Mouse (Mus musculus): ENCODE measurements around the gene Gm5089. TPM values are rescaled to one million over a fixed set of nuclear protein-coding genes. Genes with fewer than 3 reads are reported as not detected.
A peak's percentile ranks its signal among the peaks of the same experiment; 100 is the strongest.

The Gm5089 gene
- polyA plus RNA-seq, 1 experiment from 2014 or later: not detected

GRCm38 (mm10) chr14:122474041-122474890, 23.4 kb upstream of the Gm5089 start:
- H3K36me3 ChIP-seq (ENCODE audit: control insufficient read depth, insufficient read depth, low read length): no peaks in the 10 kb centered on the region

GRCm38 (mm10) chr14:122473211-122473751, 22.4 kb upstream of the Gm5089 start:
- H3K4me2 ChIP-seq (ENCODE audit: low read depth, low read length): no peak overlapping the region
- no peaks in the 10 kb centered on the region for H3K9me3 ChIP-seq (ENCODE audit: control insufficient read depth, low read length)
- H3K4me3 ChIP-seq (ENCODE audit: low read length): no peak overlapping the region
- ATAC-seq (ENCODE audit: low read depth): no peak
- no peak overlapping the region for H3K9ac ChIP-seq (ENCODE audit: low read length)
- H3K36me3 ChIP-seq (ENCODE audit: control insufficient read depth, insufficient read depth, low read length): no peaks in the 10 kb centered on the region
- under 1% methylated on average over 17 of the region's 17 CpGs for WGBS
- H3K4me1 ChIP-seq (replicated peaks; ENCODE audit: control insufficient read depth, insufficient read depth, low read length): peaks cover 17% of the 10 kb centered on the region
- no peak overlapping the region for H3K27ac ChIP-seq (ENCODE audit: low read length)
- H3K27me3 ChIP-seq (ENCODE audit: control insufficient read depth, insufficient read depth, low read depth, low read length): peaks cover 88% of the 10 kb centered on the region

More at GRCm38 (mm10) chr14:122474041-122474890, 23.4 kb upstream of the Gm5089 start:
- Histone ChIP-seq H3K9me3 (ENCODE audit: control insufficient read depth, low read length) (no peaks in the 10 kb centered on the region), H3K4me2 (ENCODE audit: low read depth, low read length) (peak overlapping the region; percentile 65), H3K9ac (ENCODE audit: low read length) (no peak overlapping the region), H3K27ac (ENCODE audit: low read length) (no peak overlapping the region), H3K4me1 (replicated peaks; ENCODE audit: control insufficient read depth, insufficient read depth, low read length) (peaks cover 17% of the 10 kb centered on the region), H3K27me3 (ENCODE audit: control insufficient read depth, insufficient read depth, low read depth, low read length) (peaks cover 87% of the 10 kb centered on the region), H3K4me3 (ENCODE audit: low read length) (peak overlapping the region; percentile 43)
- peak; percentile 56 for ATAC-seq (ENCODE audit: low read depth)
- WGBS: under 1% methylated on average over 56 of the region's 57 CpGs

GRCm38 (mm10) chr14:122472647-122473046, 21.7 kb upstream of the Gm5089 start:
- WGBS: 1% methylated on average over 5 of the region's 5 CpGs
- Histone ChIP-seq H3K4me1 (replicated peaks; ENCODE audit: control insufficient read depth, insufficient read depth, low read length) (peaks cover 17% of the 10 kb centered on the region), H3K27ac (ENCODE audit: low read length) (no peak overlapping the region), H3K27me3 (ENCODE audit: control insufficient read depth, insufficient read depth, low read depth, low read length) (peaks cover 87% of the 10 kb centered on the region), H3K4me2 (ENCODE audit: low read depth, low read length) (no peak overlapping the region), H3K36me3 (ENCODE audit: control insufficient read depth, insufficient read depth, low read length) (no peaks in the 10 kb centered on the region), H3K9ac (ENCODE audit: low read length) (no peak overlapping the region), H3K9me3 (ENCODE audit: control insufficient read depth, low read length) (no peaks in the 10 kb centered on the region), H3K4me3 (ENCODE audit: low read length) (no peak overlapping the region)
- ATAC-seq (ENCODE audit: low read depth): no peak

- H3K36me3 ChIP-seq (ENCODE audit: control insufficient read depth, insufficient read depth, low read length): no peaks in the 10 kb centered on the region
- WGBS: 2% methylated on average over 13 of the region's 13 CpGs
- H3K27ac ChIP-seq (ENCODE audit: low read length): no peak overlapping the region
- H3K4me1 ChIP-seq (replicated peaks; ENCODE audit: control insufficient read depth, insufficient read depth, low read length): peaks cover 17% of the 10 kb centered on the region
- no peak for ATAC-seq (ENCODE audit: low read depth)
- H3K4me3 ChIP-seq (ENCODE audit: low read length): no peak overlapping the region
- H3K4me2 ChIP-seq (ENCODE audit: low read depth, low read length): no peak overlapping the region
- peaks cover 87% of the 10 kb centered on the region for H3K27me3 ChIP-seq (ENCODE audit: control insufficient read depth, insufficient read depth, low read depth, low read length)
- no peaks in the 10 kb centered on the region for H3K9me3 ChIP-seq (ENCODE audit: control insufficient read depth, low read length)
- H3K9ac ChIP-seq (ENCODE audit: low read length): no peak overlapping the region
Measured at GRCm38 (mm10) chr14:122472161-122472560, 21.2 kb upstream of the Gm5089 start.

- Histone ChIP-seq H3K9ac (ENCODE audit: low read length) (no peak overlapping the region), H3K27me3 (ENCODE audit: control insufficient read depth, insufficient read depth, low read depth, low read length) (peaks cover 91% of the 10 kb centered on the region), H3K4me1 (replicated peaks; ENCODE audit: control insufficient read depth, insufficient read depth, low read length) (peaks cover 17% of the 10 kb centered on the region), H3K36me3 (ENCODE audit: control insufficient read depth, insufficient read depth, low read length) (no peaks in the 10 kb centered on the region), H3K27ac (ENCODE audit: low read length) (no peak overlapping the region), H3K4me2 (ENCODE audit: low read depth, low read length) (no peak overlapping the region), H3K4me3 (ENCODE audit: low read length) (no peak overlapping the region), H3K9me3 (ENCODE audit: control insufficient read depth, low read length) (no peaks in the 10 kb centered on the region)
- WGBS: 13% methylated on average over 31 of the region's 31 CpGs
- ATAC-seq (ENCODE audit: low read depth): no peak
Measured at GRCm38 (mm10) chr14:122471449-122472085, 20.7 kb upstream of the Gm5089 start.

GRCm38 (mm10) chr14:122468971-122469755, 18.2 kb upstream of the Gm5089 start:
- 1% methylated on average over 28 of the region's 28 CpGs for WGBS

GRCm38 (mm10) chr14:122467926-122468841, 17.3 kb upstream of the Gm5089 start:
- Histone ChIP-seq H3K27me3 (ENCODE audit: control insufficient read depth, insufficient read depth, low read depth, low read length) (peaks cover 91% of the 10 kb centered on the region), H3K4me2 (ENCODE audit: low read depth, low read length) (no peak overlapping the region), H3K9ac (ENCODE audit: low read length) (no peak overlapping the region), H3K4me1 (replicated peaks; ENCODE audit: control insufficient read depth, insufficient read depth, low read length) (peaks cover 23% of the 10 kb centered on the region), H3K9me3 (ENCODE audit: control insufficient read depth, low read length) (no peaks in the 10 kb centered on the region), H3K27ac (ENCODE audit: low read length) (no peak overlapping the region), H3K36me3 (ENCODE audit: control insufficient read depth, insufficient read depth, low read length) (no peaks in the 10 kb centered on the region), H3K4me3 (ENCODE audit: low read length) (no peak overlapping the region)
- no peak for ATAC-seq (ENCODE audit: low read depth)
- 7% methylated on average over 23 of the region's 23 CpGs for WGBS

More at GRCm38 (mm10) chr14:122468971-122469755, 18.2 kb upstream of the Gm5089 start:
- Histone ChIP-seq H3K27me3 (ENCODE audit: control insufficient read depth, insufficient read depth, low read depth, low read length) (peaks cover 91% of the 10 kb centered on the region), H3K27ac (ENCODE audit: low read length) (no peak overlapping the region), H3K4me3 (ENCODE audit: low read length) (no peak overlapping the region), H3K9me3 (ENCODE audit: control insufficient read depth, low read length) (no peaks in the 10 kb centered on the region), H3K4me1 (replicated peaks; ENCODE audit: control insufficient read depth, insufficient read depth, low read length) (peaks cover 14% of the 10 kb centered on the region), H3K4me2 (ENCODE audit: low read depth, low read length) (no peak overlapping the region), H3K9ac (ENCODE audit: low read length) (no peak overlapping the region), H3K36me3 (ENCODE audit: control insufficient read depth, insufficient read depth, low read length) (no peaks in the 10 kb centered on the region)
- no peak for ATAC-seq (ENCODE audit: low read depth)

- Histone ChIP-seq H3K36me3 (ENCODE audit: control insufficient read depth, insufficient read depth, low read length) (no peaks in the 10 kb centered on the region), H3K4me3 (ENCODE audit: low read length) (no peak overlapping the region), H3K27me3 (ENCODE audit: control insufficient read depth, insufficient read depth, low read depth, low read length) (peaks cover 93% of the 10 kb centered on the region), H3K4me2 (ENCODE audit: low read depth, low read length) (no peak overlapping the region), H3K9ac (ENCODE audit: low read length) (no peak overlapping the region), H3K9me3 (ENCODE audit: control insufficient read depth, low read length) (no peaks in the 10 kb centered on the region), H3K27ac (ENCODE audit: low read length) (no peak overlapping the region), H3K4me1 (replicated peaks; ENCODE audit: control insufficient read depth, insufficient read depth, low read length) (peaks cover 23% of the 10 kb centered on the region)
- 55% methylated on average over 7 of the region's 7 CpGs for WGBS
- no peak for ATAC-seq (ENCODE audit: low read depth)
Measured at GRCm38 (mm10) chr14:122466756-122467362, 15.9 kb upstream of the Gm5089 start.

Measured in lung, embryonic 16.5 days (tissue).